ENCODE assay signal across 9 mouse cellular contexts in the genomic region with DNA sequence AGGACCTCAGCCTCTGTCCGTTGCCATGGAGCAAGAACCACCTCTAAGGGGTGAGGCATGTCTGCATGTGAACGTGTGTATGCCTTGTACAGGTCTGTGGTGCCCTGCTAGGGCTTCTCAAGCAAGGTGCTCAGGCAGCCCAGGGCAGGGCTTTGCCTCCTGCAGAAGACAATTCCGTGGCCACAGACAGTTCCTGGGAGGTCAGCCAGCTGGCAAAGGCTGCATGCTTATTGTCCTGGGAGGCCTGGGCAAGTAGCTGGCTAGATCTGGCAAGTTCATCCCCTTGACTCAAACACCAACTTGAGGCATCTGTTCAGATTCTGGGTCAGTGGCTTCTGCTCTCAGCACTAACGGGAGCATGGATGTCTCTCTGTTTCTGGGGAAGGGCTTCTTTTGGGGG. TPM values are rescaled to one million over a fixed set of nuclear protein-coding genes. Genes with fewer than 3 reads are reported as not detected.
DNase-seq lines count a peak whose midpoint lies in the region; ATAC-seq and TF ChIP-seq lines count a peak whose summit lies in the region.
"Had no signal": no experiment of that assay in that cellular context is flagged by ENCODE, and none has a peak within 500 bp of the region (broad histone marks: within the 10 kb centered on the region; RNA-seq: fewer than 3 reads in every experiment).

No protein-coding gene starts in this region.

- no peaks in the 10 kb centered on the region for H3K27me3 ChIP-seq in kidney, adult 2 months (replicated peaks; ENCODE audit: control insufficient read depth, insufficient read depth, low read length)
- no peaks in the 10 kb centered on the region for H3K27me3 ChIP-seq in kidney, embryonic 15.5 days
- H3K27me3 ChIP-seq in heart, embryonic 14.5 days (ENCODE audit: control insufficient read depth, insufficient read depth, low read length) = no peaks in the 10 kb centered on the region
- H3K27me3 ChIP-seq: hindbrain, embryonic 15.5 days had no signal

- H3K9ac ChIP-seq in kidney, embryonic 15.5 days = no peak overlapping the region
- H3K9ac ChIP-seq in heart, embryonic 14.5 days (ENCODE audit: low read length) = 0 out of 2 replicates have a peak overlapping the region, but pooled peaks have one; percentile 8
- H3K9ac ChIP-seq: hindbrain, embryonic 15.5 days had no signal

- H3K4me1 ChIP-seq in kidney, adult 2 months (ENCODE audit: control insufficient read depth, insufficient read depth, low read length) = peaks cover 6% of the 10 kb centered on the region; the same call in 1 of the 2 replicates
- H3K4me1 ChIP-seq in kidney, embryonic 15.5 days = peaks cover 33% of the 10 kb centered on the region
- peaks cover 17 to 34% of the 10 kb centered on the region in 2 experiments for H3K4me1 ChIP-seq in heart, embryonic 14.5 days (ENCODE audit: control insufficient read depth in 2 of 2, insufficient read depth in 2 of 2, low read length in 2 of 2)

- H3K4me3 ChIP-seq in kidney, adult 2 months (ENCODE audit: insufficient read depth, low read depth, low read length) = no peak overlapping the region
- H3K4me3 ChIP-seq in kidney, embryonic 15.5 days (replicated peaks) = no peak overlapping the region
- H3K4me3 ChIP-seq in heart, embryonic 14.5 days (ENCODE audit: control insufficient read depth in 1 of 2, insufficient read depth in 1 of 2, low read depth in 1 of 2, low read length in 2 of 2) = no peak overlapping the region
- H3K4me3 ChIP-seq: erythroblast, embryonic 14.5 days; hindbrain, embryonic 15.5 days had no signal

- no peak for ATAC-seq in kidney, embryonic 15.5 days (replicated peaks; ENCODE audit: low FRiP score)
- ATAC-seq in heart, embryonic 14.5 days (ENCODE audit: insufficient number of reproducible peaks, insufficient read depth, low FRiP score, low read depth) = no peak
- no peak for ATAC-seq in erythroblast, adult 5-6 weeks (replicated peaks; ENCODE audit: low FRiP score, poor library complexity, severe bottlenecking)

- H3K9me3 ChIP-seq in kidney, embryonic 15.5 days (replicated peaks) = no peaks in the 10 kb centered on the region
- no peaks in the 10 kb centered on the region for H3K9me3 ChIP-seq in heart, embryonic 14.5 days (ENCODE audit: control insufficient read depth, low read length)
- H3K9me3 ChIP-seq: hindbrain, embryonic 15.5 days had no signal

- no peak for TF ChIP-seq POLR2A in kidney, adult 2 months (IDR thresholded peaks at IDR 0.05; ENCODE audit: low read depth, low read length)

- H3K4me2 ChIP-seq in kidney, embryonic 15.5 days = no peak overlapping the region
- no peak overlapping the region for H3K4me2 ChIP-seq in heart, embryonic 14.5 days (ENCODE audit: low read length)
- H3K4me2 ChIP-seq: hindbrain, embryonic 15.5 days had no signal

- no peaks in the 10 kb centered on the region for H3K36me3 ChIP-seq in kidney, adult 2 months (ENCODE audit: control insufficient read depth, insufficient read depth, low read length)
- H3K36me3 ChIP-seq in kidney, embryonic 15.5 days = peaks cover 81% of the 10 kb centered on the region
- peaks cover 73% of the 10 kb centered on the region for H3K36me3 ChIP-seq in heart, embryonic 14.5 days (ENCODE audit: control insufficient read depth, insufficient read depth, low read length)

- DNase-seq in kidney, adult 2 months = peak; percentile 94
- DNase-seq in NIH3T3 (ENCODE audit: low read depth) = peak; percentile 42
- peak; percentile 95 for DNase-seq in brain, adult 2 months (ENCODE audit: low read depth, low spot score)
- no peak for DNase-seq in embryo, embryonic 10.5 days (ENCODE audit: low spot score)

- 31% methylated on average over 4 of the region's 4 CpGs for WGBS in kidney, adult 2 months
- WGBS in kidney, embryonic 15.5 days = 64% methylated on average over 4 of the region's 4 CpGs
- 51% methylated on average over 4 of the region's 4 CpGs for WGBS in heart, embryonic 14.5 days

- no peak for TF ChIP-seq CTCF in kidney, adult 2 months (conservative IDR thresholded peaks at IDR 0.05; ENCODE audit: insufficient read depth, insufficient read length, low read depth, low read length)

- H3K27ac ChIP-seq in kidney, adult 2 months (ENCODE audit: insufficient read depth, low read depth, low read length) = no peak overlapping the region
- H3K27ac ChIP-seq in kidney, embryonic 15.5 days = no peak overlapping the region
- H3K27ac ChIP-seq in heart, embryonic 14.5 days (replicated peaks in 1 of 2; ENCODE audit: control insufficient read depth in 1 of 2, insufficient read depth in 1 of 2, low read depth in 2 of 2, low read length in 2 of 2) = no peak overlapping the region; a peak in 1 of 4 replicates
- H3K27ac ChIP-seq: hindbrain, embryonic 15.5 days had no signal

RNA-seq across cellular contexts. Expression of a gene that starts 35.3 kb away (rescaled TPM):
- polyA plus RNA-seq in kidney, adult 2 months (2012; rRNA removed) = 11.8 and 12.9 TPM in 2 replicates
- polyA plus RNA-seq in kidney, embryonic 15.5 days (2015; fragmentation: Nextera tagmentation; extraction: Ambion mirVana) = 124 and 132 TPM in 2 replicates
- 44.8 and 48.7 TPM in 2 replicates for polyA plus RNA-seq in heart, embryonic 14.5 days (2014; fragmentation: Nextera tagmentation; extraction: Ambion mirVana)
- total RNA-seq in erythroblast, adult 5-6 weeks (2015; ENCODE audit: low replicate concordance) = 5.4 and 8.6 TPM in 2 replicates
- total RNA-seq in erythroblast, adult 5-6 weeks (2017; ENCODE audit: low replicate concordance) = 2.9 and 5.3 TPM in 2 replicates
